Mouse (Mus musculus): ENCODE measurements at regions not wholly inside any gene's neighbourhood (a gene's known extent, or its start where the extent isn't known, plus 50 kb on each side); places are given as distances from the start of the nearest gene placed in this dataset.

DNA sequence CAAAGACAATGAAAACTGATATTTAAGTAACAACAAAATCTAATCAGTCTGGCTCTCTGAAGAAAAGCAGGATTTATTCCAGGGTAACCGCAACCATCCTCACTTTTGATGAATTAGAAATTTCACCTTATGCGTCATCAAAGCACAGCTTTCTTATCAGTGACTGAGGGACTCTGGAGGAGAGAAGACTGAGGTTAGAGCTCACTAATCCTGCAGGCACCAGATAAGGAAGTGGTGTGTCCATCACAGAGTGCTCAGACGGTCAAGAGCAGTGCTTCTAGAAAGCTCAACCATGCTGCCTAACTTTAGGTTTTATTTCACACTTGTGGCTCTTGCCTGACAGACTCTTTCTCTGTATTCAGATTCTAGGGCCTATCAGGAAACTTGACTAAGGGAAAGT lies 1021.2 kb upstream of the Adgrl4 start:
- no peak for DNase-seq (ENCODE audit: low spot score in 2 of 2)

- DNase-seq (ENCODE audit: low spot score in 2 of 2): no peak
These were observed 1009.7 kb upstream of the Adgrl4 start for GRCm38 (mm10) chr3:150427965-150428364.

GRCm38 (mm10) chr3:150431291-150431690 lies 1006.4 kb upstream of the Adgrl4 start:
- no peak for DNase-seq (ENCODE audit: low spot score in 2 of 2)

- DNase-seq (ENCODE audit: low spot score in 2 of 2): peak; percentile 28 to 36
These were observed 1002.5 kb upstream of the Adgrl4 start for GRCm38 (mm10) chr3:150435199-150435598.

- no peak for DNase-seq (ENCODE audit: low spot score in 2 of 2)
These were observed 1001.7 kb upstream of the Adgrl4 start for GRCm38 (mm10) chr3:150435818-150436607.
